Mouse (Mus musculus) cortical plate, adult 2 months (tissue): Measurements from ENCODE around the gene Suv39h2.

ENCODE experiments used
- CTCF ChIP-seq: fragments of 200-500 bp; IDR thresholded peaks from 2 replicates; pipeline ENCODE4 v1.5.1; 2011; ENCODE audit warnings: mild to moderate bottlenecking, control low read depth, low read length; ENCODE audit not compliant: insufficient read depth; ENCODE audit errors: extremely low read depth
- POLR2A ChIP-seq: fragments of 200-500 bp; IDR thresholded peaks from 2 replicates; pipeline ENCODE4 v1.6.1; 2011; ENCODE audit warnings: mild to moderate bottlenecking, low read length, control low read depth; ENCODE audit not compliant: insufficient read depth; ENCODE audit errors: extremely low read depth

DNA sequence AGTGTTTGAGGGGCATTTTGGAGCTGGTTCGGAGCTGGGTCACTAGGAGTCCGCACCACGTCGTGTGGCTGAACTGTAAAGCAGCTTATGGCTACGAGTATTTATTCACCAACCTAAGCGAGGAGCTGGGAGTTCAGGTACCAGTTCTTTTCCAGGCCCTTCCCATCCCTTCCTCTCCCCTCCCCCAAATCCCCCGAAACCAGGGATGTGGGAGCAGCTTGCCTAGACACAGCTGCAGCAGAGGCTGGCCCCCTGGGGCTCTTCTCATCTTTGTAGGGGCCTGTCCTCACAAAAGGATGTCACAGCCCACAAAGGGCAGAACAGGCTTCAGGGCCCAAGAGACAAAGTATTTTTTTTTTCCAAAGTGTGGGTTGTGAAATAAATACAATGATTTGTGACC is 36.9 kb downstream of the Suv39h2 start:
- no peak for TF ChIP-seq CTCF
- TF ChIP-seq POLR2A, result no peak
